Mouse (Mus musculus) hindbrain, embryonic 14.5 days (tissue): ENCODE data around the gene Prl8a2. TPM values are rescaled to one million over a fixed set of nuclear protein-coding genes. Genes with fewer than 3 reads are reported as not detected.

ENCODE experiments used
- ATAC-seq: fragments of 200-750 bp; cut with Nextera tagmentation; 2 replicates; pipeline ENCODE4 v1.8.0; 2017; ENCODE audit warnings: moderate number of reproducible peaks, mild to moderate bottlenecking, moderate TSS enrichment, moderate library complexity; ENCODE audit not compliant: low FRiP score
- DNase-seq: peaks from one replicate; pipeline ENCODE4 v3.0.0-alpha.2; 2015; ENCODE audit warnings: low spot score
- H3K27ac ChIP-seq: fragments of 300-500 bp; sonication (generic); 2 replicates; pipeline ENCODE4 v1.5.1; 2014; ENCODE audit warnings: mild to moderate bottlenecking, moderate library complexity
- H3K27me3 ChIP-seq: fragments of 300-500 bp; sonication (generic); 2 replicates; pipeline ENCODE4 v1.6.1; 2014; ENCODE audit warnings: mild to moderate bottlenecking, low read length, mixed read lengths; ENCODE audit not compliant: control insufficient read depth, insufficient read depth
- H3K36me3 ChIP-seq: fragments of 300-500 bp; sonication (generic); replicated peaks from 2 replicates; pipeline ENCODE4 v1.6.1; 2014; ENCODE audit not compliant: control insufficient read depth, insufficient read depth
- H3K4me1 ChIP-seq: fragments of 300-500 bp; sonication (generic); replicated peaks from 2 replicates; pipeline ENCODE4 v1.6.1; 2014; ENCODE audit warnings: antibody characterized with exemption, low read length, mixed read lengths; ENCODE audit not compliant: control insufficient read depth, insufficient read depth
- H3K4me2 ChIP-seq: fragments of 300-500 bp; sonication (generic); replicated peaks from 2 replicates; pipeline ENCODE4 v1.6.1; 2014; ENCODE audit warnings: mild to moderate bottlenecking, moderate library complexity
- H3K4me3 ChIP-seq: fragments of 300-500 bp; sonication (generic); replicated peaks from 2 replicates; pipeline ENCODE4 v1.5.1; 2014; ENCODE audit warnings: mild to moderate bottlenecking, low read length
- H3K9ac ChIP-seq: fragments of 300-500 bp; sonication (generic); 2 replicates; pipeline ENCODE4 v1.6.1; 2014
- H3K9me3 ChIP-seq: fragments of 300-500 bp; sonication (generic); 2 replicates; pipeline ENCODE4 v1.6.1; 2016; ENCODE audit warnings: low read length; ENCODE audit not compliant: control insufficient read depth
- WGBS: fragments of 180-500 bp; shearing (Covaris S2); extraction: QIAGEN DNeasy Blood & Tissue Kit; methylation state at CpG from one replicate; pipeline ENCODE4 v1.1.7; 2014; 5-methylcytosine and 5-hydroxymethylcytosine counted together
- polyA plus RNA-seq: library from polyadenylated mRNA; unstranded; fragments of >200 nt; fragmentation: Nextera tagmentation; extraction: Ambion mirVana; gene quantifications from 2 replicates; pipeline ENCODE4 v1.2.1, GENCODE M21; 2014

Prl8a2 gene
- not detected in 2 replicates for polyA plus RNA-seq

DNA sequence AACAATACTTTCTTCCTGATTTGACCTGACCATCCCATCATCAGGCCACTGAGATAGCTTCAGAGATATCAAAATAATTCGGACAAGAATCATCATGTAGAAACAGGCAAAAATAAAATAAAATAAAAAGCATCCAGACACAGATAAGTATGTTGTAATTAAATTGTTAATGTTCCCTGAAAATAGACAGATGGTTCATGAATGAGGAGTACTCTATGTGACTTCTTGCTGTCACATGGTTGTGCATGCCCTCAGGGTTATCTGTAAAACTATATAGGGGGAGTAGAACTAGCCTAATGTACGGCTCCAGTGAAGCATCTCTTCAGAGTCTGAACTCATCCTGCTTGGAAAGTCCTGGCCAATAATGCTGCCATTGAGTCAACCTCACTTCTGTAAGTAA is at the start of gene Prl8a2:
Gene Prl8a2, plus strand, starts transcription at position 301 of the 400 bp plus-strand sequence.
- Histone ChIP-seq H3K36me3 (no peaks in the 10 kb centered on the region), H3K4me1 (no peaks in the 10 kb centered on the region), H3K9ac (no peak within 1 kb of the TSS), H3K4me3 (no peak within 1 kb of the TSS), H3K4me2 (no peak within 1 kb of the TSS), H3K27ac (no peak within 1 kb of the TSS), H3K27me3 (no peaks in the 10 kb centered on the region), H3K9me3 (no peaks in the 10 kb centered on the region)
- no peak for DNase-seq
- WGBS, result 87% methylated on average over 2 of the region's 2 CpGs
- no peak for ATAC-seq

DNA sequence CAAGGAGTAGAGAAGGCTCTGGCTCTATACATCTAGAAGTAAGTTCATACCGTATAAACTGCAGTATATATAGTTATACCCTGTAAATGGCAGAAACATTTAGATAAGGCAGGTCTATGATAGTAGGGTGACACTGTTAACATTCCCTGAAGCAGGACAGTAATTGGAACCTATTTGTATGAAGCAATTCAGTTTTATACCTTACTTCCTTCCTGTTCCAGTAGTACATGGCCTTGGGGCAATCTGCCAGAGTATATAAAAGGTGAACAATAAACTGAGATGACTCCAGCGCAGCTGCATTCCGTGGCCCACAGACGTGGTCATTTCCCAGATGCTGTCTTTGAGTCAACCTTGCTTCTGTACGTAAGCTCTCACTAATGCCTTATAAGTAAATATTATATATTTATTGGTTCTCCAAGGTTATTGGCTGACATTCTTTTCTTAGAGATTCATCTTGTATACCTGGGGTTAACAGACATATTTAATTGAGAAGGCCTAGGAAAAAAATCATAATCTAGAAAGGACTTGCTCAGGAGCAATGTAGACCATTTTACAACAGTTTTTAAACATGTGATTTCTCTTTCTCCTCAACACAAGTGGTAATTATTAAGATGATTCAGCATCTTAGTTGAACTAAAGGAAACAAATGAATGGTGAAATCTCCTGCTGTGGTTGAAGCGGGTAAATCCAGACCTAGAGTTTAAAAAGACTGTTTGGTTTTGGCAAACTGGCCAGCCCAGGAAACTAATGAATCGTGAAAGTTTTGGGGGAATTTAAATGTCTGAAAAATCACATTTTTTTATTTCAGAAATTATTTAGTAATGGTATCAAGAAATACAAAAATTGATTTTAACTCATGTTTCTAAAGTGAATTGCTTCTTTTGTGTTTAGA is 32.9 kb upstream of the Prl8a2 start, which contains the start of gene Prl6a1:
Gene Prl6a1, plus strand, starts transcription at position 294 of the 892 bp plus-strand sequence.
- Histone ChIP-seq H3K4me1 (no peaks in the 10 kb centered on the region), H3K4me3 (no peak within 1 kb of the TSS), H3K36me3 (no peaks in the 10 kb centered on the region), H3K27ac (no peak within 1 kb of the TSS), H3K9ac (no peak within 1 kb of the TSS), H3K9me3 (no peaks in the 10 kb centered on the region), H3K27me3 (no peaks in the 10 kb centered on the region), H3K4me2 (no peak within 1 kb of the TSS)
- DNase-seq (no peak), ATAC-seq (no peak)
- WGBS, result 86% methylated on average over 7 of the region's 7 CpGs

DNA sequence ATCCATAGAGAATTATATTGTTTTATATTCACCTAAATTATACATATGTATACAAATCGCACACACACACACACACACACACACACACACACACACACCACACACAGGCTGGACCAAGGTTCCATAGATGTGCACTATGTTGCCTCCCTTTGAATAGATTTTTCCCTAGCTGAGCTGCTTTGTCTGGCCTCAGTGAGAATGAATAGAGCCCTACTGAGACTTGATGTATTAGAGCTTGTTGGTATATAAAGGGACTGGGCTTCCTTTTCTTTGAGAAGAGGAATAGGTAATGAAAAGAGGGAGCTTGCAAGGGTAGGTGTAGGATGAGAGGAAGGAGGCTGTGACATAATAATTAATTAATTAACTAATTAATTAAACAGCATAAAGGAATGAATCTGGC is 10.5 kb upstream of the Prl8a2 start:
- Histone ChIP-seq H3K4me2 (no peak overlapping the region), H3K4me1 (no peaks in the 10 kb centered on the region), H3K4me3 (no peak overlapping the region), H3K36me3 (no peaks in the 10 kb centered on the region), H3K27ac (no peak overlapping the region), H3K27me3 (no peaks in the 10 kb centered on the region), H3K9me3 (no peaks in the 10 kb centered on the region), H3K9ac (no peak overlapping the region)
- no peak for DNase-seq
- peak; percentile 55; the same call in 1 of the 2 replicates for ATAC-seq
- 28% methylated on average over 1 of the region's 1 CpGs for WGBS

DNA sequence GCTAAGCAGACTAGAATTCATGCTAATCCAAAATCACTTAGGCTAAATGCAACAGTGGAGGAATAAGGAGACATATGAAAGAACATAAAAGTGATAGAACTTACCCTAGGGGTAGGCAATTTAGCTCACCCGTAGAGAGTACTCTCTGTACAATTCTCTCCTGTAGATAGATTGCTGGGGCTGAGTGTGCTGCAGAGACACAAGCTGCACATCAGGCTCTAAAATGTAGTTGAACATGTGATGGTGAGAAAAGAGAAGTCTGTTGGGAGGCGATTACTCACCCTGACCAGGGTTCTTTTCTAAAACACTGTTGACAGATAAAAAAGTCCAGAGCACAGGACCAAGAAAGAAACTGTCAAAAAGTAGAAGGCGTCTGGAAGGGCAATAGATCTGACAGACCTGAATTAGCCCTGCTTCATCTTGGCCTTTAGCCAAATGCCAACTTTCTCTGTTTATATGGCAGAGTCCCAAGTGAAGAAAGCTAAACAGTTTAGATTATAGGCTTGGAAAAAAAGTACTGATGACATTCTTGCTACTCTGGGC is 2.7 kb upstream of the Prl8a2 start:
- Histone ChIP-seq H3K9ac (no peak overlapping the region), H3K4me2 (no peak overlapping the region), H3K27me3 (no peaks in the 10 kb centered on the region), H3K9me3 (no peaks in the 10 kb centered on the region), H3K4me3 (no peak overlapping the region), H3K27ac (no peak overlapping the region), H3K36me3 (no peaks in the 10 kb centered on the region), H3K4me1 (no peaks in the 10 kb centered on the region)
- WGBS, result 71% methylated on average over 3 of the region's 3 CpGs
- no peak for ATAC-seq
- DNase-seq, result no peak

DNA sequence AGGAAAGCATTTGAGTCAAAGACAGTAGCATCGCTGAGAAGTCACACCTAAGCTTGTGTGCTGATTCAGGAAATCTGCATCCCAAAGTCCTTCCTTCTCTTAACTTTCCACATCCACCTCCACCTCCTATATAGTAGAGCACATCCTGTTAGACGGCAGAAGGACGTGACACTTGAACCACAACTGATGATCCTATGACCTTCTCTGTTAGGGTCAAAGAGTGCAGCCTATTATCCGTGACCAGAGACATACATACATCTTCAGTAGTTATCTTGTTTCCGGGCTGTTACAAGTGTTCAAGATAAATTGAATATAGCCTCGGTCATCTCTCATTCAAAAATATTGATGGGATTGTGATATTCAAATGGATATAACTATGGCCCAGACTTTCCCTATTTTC is 45.3 kb downstream of the Prl8a2 start, which contains the start of gene Prl2b1:
Gene Prl2b1, minus strand, starts transcription at position 101 of the 400 bp plus-strand sequence.
- no peaks in the 10 kb centered on the region for H3K27me3 ChIP-seq
- H3K27ac ChIP-seq, result no peak within 1 kb of the TSS
- DNase-seq, result no peak
- no peaks in the 10 kb centered on the region for H3K4me1 ChIP-seq
- H3K9ac ChIP-seq, result no peak within 1 kb of the TSS
- H3K36me3 ChIP-seq, result no peaks in the 10 kb centered on the region
- H3K9me3 ChIP-seq, result no peaks in the 10 kb centered on the region
- H3K4me2 ChIP-seq, result no peak within 1 kb of the TSS
- no peak for ATAC-seq
- H3K4me3 ChIP-seq, result no peak within 1 kb of the TSS
- 83% methylated on average over 6 of the region's 6 CpGs for WGBS

DNA sequence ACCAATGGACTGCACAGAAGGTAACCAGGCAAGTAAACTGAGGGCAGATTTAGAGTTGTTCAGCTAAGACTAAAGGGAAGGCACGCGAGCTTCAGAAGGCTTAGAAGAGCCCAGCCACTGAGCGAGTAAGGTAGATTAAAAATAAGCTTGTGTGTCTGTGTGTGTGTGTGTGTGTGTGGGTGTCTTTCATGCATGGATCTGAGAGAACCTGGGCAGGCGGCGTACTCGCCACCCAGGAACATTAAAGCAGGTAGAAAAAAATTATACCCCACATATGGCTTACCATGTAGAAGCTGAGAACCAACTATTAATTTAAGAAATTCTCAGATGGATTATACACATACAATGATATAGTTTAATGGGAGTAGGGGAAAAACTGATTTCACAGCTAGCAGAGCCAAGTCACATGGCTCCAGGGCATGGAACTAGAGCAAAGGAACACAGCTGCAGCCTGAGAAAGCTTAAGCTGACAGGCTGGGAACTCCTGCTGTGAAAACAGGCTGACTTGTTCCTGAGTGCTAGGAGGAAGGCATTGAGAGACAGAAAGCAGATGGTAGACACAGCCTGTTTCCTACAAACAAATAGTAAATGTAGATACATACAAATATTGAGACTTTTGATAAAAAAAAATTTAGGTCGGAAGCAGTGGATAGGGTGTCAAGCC is 53.7 kb downstream of the Prl8a2 start:
- H3K4me2 ChIP-seq, result no peak overlapping the region
- no peaks in the 10 kb centered on the region for H3K36me3 ChIP-seq
- no peaks in the 10 kb centered on the region for H3K9me3 ChIP-seq
- no peak overlapping the region for H3K9ac ChIP-seq
- H3K27ac ChIP-seq, result no peak overlapping the region
- DNase-seq (peak; percentile 54), ATAC-seq (peak; percentile 85)
- H3K4me1 ChIP-seq, result no peaks in the 10 kb centered on the region
- H3K4me3 ChIP-seq, result no peak overlapping the region
- H3K27me3 ChIP-seq, result no peaks in the 10 kb centered on the region
- 86% methylated on average over 7 of the region's 7 CpGs for WGBS

Other genes starting within 250 kb of the Prl8a2 start
- not detected in 2 replicates for gene Prl3d2, start 224.0 kb upstream of the Prl8a2 start, polyA plus RNA-seq
- not detected in 2 replicates for gene Prl3d3, start 188.9 kb upstream of the Prl8a2 start, polyA plus RNA-seq
- not detected in 2 replicates for gene Prl3c1, start 149.0 kb upstream of the Prl8a2 start, polyA plus RNA-seq
- gene Prl3b1, start 103.8 kb upstream of the Prl8a2 start, polyA plus RNA-seq, result not detected in 2 replicates
- gene Prl3a1, start 86.2 kb upstream of the Prl8a2 start, polyA plus RNA-seq, result not detected in 2 replicates
- gene Prl6a1, start 33.0 kb upstream of the Prl8a2 start, polyA plus RNA-seq, result not detected in 2 replicates
- gene Prl2b1, start 45.2 kb downstream of the Prl8a2 start, polyA plus RNA-seq, result not detected in 2 replicates
- gene Prl8a6, start 93.0 kb downstream of the Prl8a2 start, polyA plus RNA-seq, result not detected in 2 replicates
- not detected in 2 replicates for gene Prl8a8, start 167.5 kb downstream of the Prl8a2 start, polyA plus RNA-seq
- gene Prl8a9, start 218.9 kb downstream of the Prl8a2 start, polyA plus RNA-seq, result not detected in 2 replicates
- gene Prl8a1, start 236.5 kb downstream of the Prl8a2 start, polyA plus RNA-seq, result not detected in 2 replicates